Mouse (Mus musculus): ENCODE measurements around the gene Sox13. TPM values are rescaled to one million over a fixed set of nuclear protein-coding genes. Genes with fewer than 3 reads are reported as not detected.

Sox13 gene
- polyA plus RNA-seq, 1 experiment from 2014 or later: 9.0 TPM

DNA sequence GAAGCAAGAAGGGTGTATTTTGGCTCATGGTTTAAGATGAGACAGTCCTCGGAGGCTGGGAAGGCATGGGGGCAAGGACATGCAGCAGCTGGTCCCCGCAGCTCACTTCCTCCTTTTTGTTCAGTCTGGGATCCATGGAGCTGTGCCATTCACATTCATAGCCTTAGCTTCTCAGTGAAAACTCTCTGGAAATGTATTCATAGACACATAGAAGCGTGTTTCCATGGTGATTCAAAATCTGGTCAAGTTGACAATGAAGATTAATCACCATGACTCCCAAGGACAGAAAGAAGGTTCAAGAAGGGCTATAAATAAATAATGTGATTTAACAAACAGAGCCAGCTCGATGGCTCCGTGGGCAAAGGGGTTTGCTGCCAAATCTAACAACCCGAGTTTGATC lies 90.2 kb downstream of the Sox13 start:
- no peak overlapping the region for H3K9ac ChIP-seq
- WGBS: 78% methylated on average over 6 of the region's 6 CpGs

DNA sequence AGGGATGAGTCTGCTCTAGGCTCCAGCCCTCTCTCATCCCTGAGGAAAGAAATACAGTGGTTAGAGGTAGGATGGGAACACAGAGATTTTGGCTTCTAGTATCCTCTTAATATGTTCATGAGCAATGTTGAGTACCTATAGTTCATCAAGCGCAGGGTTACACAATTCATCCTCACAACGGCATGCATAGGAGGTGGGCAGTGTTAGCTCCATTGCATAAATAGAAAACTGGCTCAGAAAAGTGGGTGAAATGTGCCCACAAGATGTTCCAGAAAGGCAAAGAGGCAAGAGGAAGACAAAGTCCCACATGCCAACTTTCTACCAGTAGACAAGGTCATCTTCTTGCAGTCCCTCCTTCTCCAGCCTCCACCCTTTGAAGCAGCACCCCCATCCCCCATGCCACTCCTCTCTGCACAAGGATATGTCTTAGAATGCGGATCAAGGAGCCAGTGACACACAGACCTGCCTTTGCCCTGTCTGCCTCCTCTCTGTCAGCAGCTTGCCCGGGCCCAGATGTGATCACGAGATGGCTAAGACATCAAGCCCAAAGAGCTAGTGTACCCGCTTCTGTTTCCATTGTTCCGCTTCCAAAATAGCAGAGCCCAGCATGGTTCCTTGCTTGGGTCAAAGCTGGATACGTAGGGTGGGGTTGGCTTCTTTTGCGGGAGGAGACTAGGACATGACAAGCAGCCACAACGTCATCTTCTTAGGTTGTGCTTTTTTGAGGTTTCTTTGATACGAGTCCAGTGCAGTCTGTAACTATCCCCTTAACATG lies 91.3 kb downstream of the Sox13 start:
- Histone ChIP-seq H3K9ac (no peak overlapping the region), H3K9me3 (no peaks in the 10 kb centered on the region), H3K27me3 (replicated peaks) (peaks cover 5% of the 10 kb centered on the region), H3K36me3 (no peaks in the 10 kb centered on the region), H3K4me2 (replicated peaks) (no peak overlapping the region), H3K4me1 (replicated peaks) (peaks cover 8% of the 10 kb centered on the region), H3K27ac (no peak overlapping the region), H3K4me3 (replicated peaks) (no peak overlapping the region)
- ATAC-seq: no peak
- 91% methylated on average over 11 of the region's 11 CpGs for WGBS

More for the DNA sequence above, 90.2 kb downstream of the Sox13 start:
- Histone ChIP-seq H3K4me2 (replicated peaks) (no peak overlapping the region), H3K27ac (no peak overlapping the region), H3K4me3 (replicated peaks) (no peak overlapping the region), H3K4me1 (replicated peaks) (peaks cover 8% of the 10 kb centered on the region), H3K9me3 (no peaks in the 10 kb centered on the region), H3K27me3 (replicated peaks) (peaks cover 5% of the 10 kb centered on the region), H3K36me3 (no peaks in the 10 kb centered on the region)
- ATAC-seq: no peak

Other genes starting within 250 kb of the Sox13 start
- gene Golt1a, start 114.6 kb downstream of the Sox13 start, polyA plus RNA-seq (2015; fragmentation: Nextera tagmentation; extraction: Ambion mirVana): 18.2 and 23.8 TPM in 2 replicates
- not detected in 2 replicates for gene Kiss1, start 102.5 kb downstream of the Sox13 start, polyA plus RNA-seq (2015; fragmentation: Nextera tagmentation; extraction: Ambion mirVana)
- 2.7 and 8.5 TPM in 2 replicates for gene Ren1, start 73.9 kb downstream of the Sox13 start, polyA plus RNA-seq (2015; fragmentation: Nextera tagmentation; extraction: Ambion mirVana)
- 3.3 and 3.5 TPM in 2 replicates for gene Etnk2, start 60.8 kb downstream of the Sox13 start, polyA plus RNA-seq (2015; fragmentation: Nextera tagmentation; extraction: Ambion mirVana)
- 625 and 637 TPM in 2 replicates for gene Snrpe, start 185.9 kb upstream of the Sox13 start, polyA plus RNA-seq (2015; fragmentation: Nextera tagmentation; extraction: Ambion mirVana)
- not detected in 2 replicates for gene Zbed6, start 236.5 kb upstream of the Sox13 start, polyA plus RNA-seq (2015; fragmentation: Nextera tagmentation; extraction: Ambion mirVana)
- 4.4 and 5.0 TPM in 2 replicates for gene Gm38394, start 236.9 kb upstream of the Sox13 start, polyA plus RNA-seq (2015; fragmentation: Nextera tagmentation; extraction: Ambion mirVana)

Data from intestine, embryonic 15.5 days (tissue).